Mouse (Mus musculus): ENCODE results near the gene Tet1. TPM values are rescaled to one million over a fixed set of nuclear protein-coding genes. Genes with fewer than 3 reads are reported as not detected.

The Tet1 gene
- polyA plus RNA-seq, 1 experiment from 2014 or later, result 32.0 TPM

DNA sequence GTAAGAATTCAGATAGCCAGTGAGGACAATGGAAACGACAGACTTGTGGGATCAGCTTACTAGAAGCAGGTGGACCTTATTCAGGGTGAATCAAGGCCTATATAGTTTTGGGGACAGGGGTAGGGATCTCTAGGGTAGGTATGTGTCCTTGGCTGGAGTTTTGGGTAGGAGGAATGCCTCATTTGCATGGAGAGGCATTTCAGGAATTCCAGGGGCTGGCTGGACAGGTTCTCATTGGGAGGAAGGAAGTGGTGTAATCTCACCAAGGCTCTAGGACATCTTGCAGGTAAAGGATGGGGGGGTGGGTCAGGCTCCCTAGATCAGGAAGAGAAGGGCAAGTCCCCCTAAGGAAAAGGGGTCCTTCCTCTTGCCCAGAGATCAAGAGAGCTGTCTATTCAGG is 6.0 kb downstream of the Tet1 start:
- Histone ChIP-seq H3K4me1 (no peaks in the 10 kb centered on the region), H3K27me3 (no peaks in the 10 kb centered on the region), H3K4me3 (no peak overlapping the region), H3K27ac (no peak overlapping the region), H3K36me3 (no peaks in the 10 kb centered on the region), H3K9me3 (0 out of 2 replicates have a peak, but pooled peaks cover 2% of the 10 kb centered on the region), H3K4me2 (replicated peaks) (no peak overlapping the region), H3K9ac (no peak overlapping the region)
- 60% methylated on average over 1 of the region's 1 CpGs for WGBS
- no peak for ATAC-seq (ENCODE audit: low FRiP score, low read depth)

GRCm38 (mm10) chr10:62901826-62902225 is 7.0 kb downstream of the Tet1 start:
- WGBS, result 33% methylated on average over 8 of the region's 8 CpGs
- Histone ChIP-seq H3K36me3 (no peaks in the 10 kb centered on the region), H3K9ac (no peak overlapping the region), H3K27ac (no peak overlapping the region), H3K4me1 (no peaks in the 10 kb centered on the region), H3K4me3 (no peak overlapping the region), H3K9me3 (no peaks in the 10 kb centered on the region), H3K4me2 (replicated peaks) (no peak overlapping the region), H3K27me3 (no peaks in the 10 kb centered on the region)
- no peak for ATAC-seq (ENCODE audit: low FRiP score, low read depth)

DNA sequence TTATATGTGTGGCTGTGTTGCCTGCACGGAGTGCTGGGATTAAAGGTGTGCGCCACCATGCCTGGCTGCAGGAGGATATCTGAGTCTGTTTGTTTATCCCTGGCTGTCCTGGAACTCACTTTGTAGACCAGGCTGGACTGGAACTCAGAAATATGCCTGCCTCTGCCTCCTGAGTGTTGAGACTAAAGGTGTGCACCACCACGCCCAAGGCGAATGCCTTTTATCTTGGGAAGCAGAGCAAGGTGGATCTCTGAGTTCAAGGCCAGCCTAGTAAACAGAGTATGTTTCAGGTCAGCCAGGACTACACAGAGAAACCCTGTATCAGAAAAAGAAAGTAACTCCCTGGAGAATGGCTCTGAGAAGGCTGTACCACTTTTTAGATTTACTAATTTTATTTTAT is 8.7 kb downstream of the Tet1 start:
- H3K36me3 ChIP-seq, result no peaks in the 10 kb centered on the region
- H3K4me3 ChIP-seq, result no peak overlapping the region
- no peaks in the 10 kb centered on the region for H3K9me3 ChIP-seq
- no peaks in the 10 kb centered on the region for H3K27me3 ChIP-seq
- WGBS, result 94% methylated on average over 4 of the region's 4 CpGs
- no peak for ATAC-seq (ENCODE audit: low FRiP score, low read depth)
- no peaks in the 10 kb centered on the region for H3K4me1 ChIP-seq
- H3K4me2 ChIP-seq (replicated peaks), result no peak overlapping the region
- H3K27ac ChIP-seq, result no peak overlapping the region
- H3K9ac ChIP-seq, result no peak overlapping the region

DNA sequence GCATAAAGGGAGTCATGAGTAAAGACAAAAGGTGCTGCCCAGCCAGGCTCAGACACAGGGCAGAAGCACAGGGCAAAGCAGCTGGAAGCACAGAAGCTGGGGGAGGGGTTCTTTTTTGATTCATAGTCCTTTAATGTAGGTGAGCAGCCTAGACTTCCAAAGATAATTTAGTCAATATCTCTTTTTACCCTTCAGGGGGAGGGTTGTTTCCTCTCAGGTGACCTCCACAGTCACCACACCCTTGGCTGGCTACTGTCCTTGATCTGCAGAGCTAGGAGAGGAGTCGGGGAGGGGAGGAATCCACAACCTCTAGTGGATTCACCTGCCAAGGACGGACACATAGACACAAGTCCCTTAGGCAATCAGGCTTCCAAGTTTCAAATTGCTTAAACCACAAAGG is 10.7 kb downstream of the Tet1 start:
- 83% methylated on average over 2 of the region's 2 CpGs for WGBS
- no peak for ATAC-seq (ENCODE audit: low FRiP score, low read depth)
- Histone ChIP-seq H3K9me3 (no peaks in the 10 kb centered on the region), H3K36me3 (no peaks in the 10 kb centered on the region), H3K27ac (no peak overlapping the region), H3K4me1 (no peaks in the 10 kb centered on the region), H3K27me3 (no peaks in the 10 kb centered on the region), H3K4me3 (no peak overlapping the region), H3K9ac (no peak overlapping the region), H3K4me2 (replicated peaks) (no peak overlapping the region)

DNA sequence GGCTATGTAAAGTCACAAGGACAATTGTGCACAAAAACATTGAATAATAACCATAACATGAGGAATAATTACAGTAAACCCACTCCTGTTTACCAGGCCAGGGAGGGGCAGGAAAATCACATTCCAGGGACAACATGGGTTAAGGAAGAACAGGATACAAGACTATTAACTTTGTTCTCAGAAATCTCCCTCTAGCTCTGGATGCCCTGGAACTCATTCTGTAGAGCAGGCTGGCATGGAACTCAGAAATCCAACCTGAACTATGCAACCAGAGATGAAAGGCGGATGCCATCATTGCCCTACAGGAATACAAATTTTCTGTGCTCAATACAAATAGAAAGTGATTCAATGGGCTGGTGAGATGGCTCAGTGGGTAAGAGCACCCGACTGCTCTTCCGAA is 11.4 kb downstream of the Tet1 start:
- Histone ChIP-seq H3K9ac (no peak overlapping the region), H3K27ac (no peak overlapping the region), H3K4me3 (no peak overlapping the region), H3K27me3 (no peaks in the 10 kb centered on the region), H3K4me1 (no peaks in the 10 kb centered on the region), H3K36me3 (no peaks in the 10 kb centered on the region), H3K9me3 (no peaks in the 10 kb centered on the region), H3K4me2 (replicated peaks) (no peak overlapping the region)
- 92% methylated on average over 3 of the region's 3 CpGs for WGBS
- ATAC-seq (ENCODE audit: low FRiP score, low read depth), result no peak

DNA sequence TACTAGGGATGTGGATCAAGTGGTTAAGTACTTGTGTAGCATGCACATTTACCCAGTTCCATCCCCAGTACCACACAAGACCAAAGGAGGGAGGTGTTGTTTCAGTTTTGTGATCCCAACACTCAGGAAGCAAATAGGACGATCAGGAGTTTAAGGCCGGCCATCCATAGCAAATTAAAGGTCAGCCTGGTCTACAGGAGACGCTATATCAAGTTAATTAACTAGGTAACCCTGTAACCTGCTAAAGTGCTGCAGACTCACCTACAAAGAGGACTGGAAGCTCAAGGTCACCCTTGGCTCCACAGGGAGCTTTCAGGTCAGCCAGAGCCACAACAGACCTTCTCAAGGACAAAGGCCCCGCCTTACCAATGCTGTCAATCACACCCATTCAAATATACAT is 12.0 kb downstream of the Tet1 start:
- H3K9ac ChIP-seq, result no peak overlapping the region
- H3K4me3 ChIP-seq, result no peak overlapping the region
- H3K9me3 ChIP-seq, result no peaks in the 10 kb centered on the region
- no peak overlapping the region for H3K4me2 ChIP-seq (replicated peaks)
- H3K27ac ChIP-seq, result no peak overlapping the region
- WGBS, result 58% methylated on average over 4 of the region's 4 CpGs
- ATAC-seq (ENCODE audit: low FRiP score, low read depth), result no peak
- no peaks in the 10 kb centered on the region for H3K27me3 ChIP-seq
- H3K36me3 ChIP-seq, result no peaks in the 10 kb centered on the region
- H3K4me1 ChIP-seq, result no peaks in the 10 kb centered on the region

DNA sequence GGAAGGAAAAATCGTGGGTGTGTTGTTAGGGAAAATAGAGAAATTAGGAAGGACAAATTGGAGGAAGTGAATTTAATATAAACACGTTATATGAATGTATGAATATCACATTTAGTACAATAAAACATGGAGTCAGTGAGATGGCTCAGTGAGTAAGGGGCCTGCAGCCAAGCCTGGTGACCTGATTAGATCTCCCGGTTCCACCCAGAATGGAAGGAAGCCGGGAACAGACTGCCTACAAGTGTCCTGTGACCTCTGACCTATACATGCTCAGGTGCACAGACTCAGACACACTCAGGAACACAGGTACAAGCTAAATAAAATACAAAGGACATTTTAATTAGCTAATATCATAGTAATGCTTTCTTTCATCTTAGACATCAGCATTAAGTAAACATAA is 12.8 kb downstream of the Tet1 start:
- no peak for ATAC-seq (ENCODE audit: low FRiP score, low read depth)
- H3K27ac ChIP-seq, result no peak overlapping the region
- H3K4me3 ChIP-seq, result no peak overlapping the region
- H3K4me1 ChIP-seq, result no peaks in the 10 kb centered on the region
- 70% methylated on average over 4 of the region's 4 CpGs for WGBS
- H3K36me3 ChIP-seq, result no peaks in the 10 kb centered on the region
- H3K9ac ChIP-seq, result no peak overlapping the region
- H3K4me2 ChIP-seq (replicated peaks), result no peak overlapping the region
- H3K9me3 ChIP-seq, result no peaks in the 10 kb centered on the region
- no peaks in the 10 kb centered on the region for H3K27me3 ChIP-seq

GRCm38 (mm10) chr10:62895386-62895785 is 13.4 kb downstream of the Tet1 start:
- Histone ChIP-seq H3K36me3 (no peaks in the 10 kb centered on the region), H3K9ac (no peak overlapping the region), H3K27me3 (no peaks in the 10 kb centered on the region), H3K9me3 (no peaks in the 10 kb centered on the region), H3K4me2 (replicated peaks) (no peak overlapping the region), H3K27ac (no peak overlapping the region), H3K4me1 (no peaks in the 10 kb centered on the region), H3K4me3 (no peak overlapping the region)
- 76% methylated on average over 6 of the region's 6 CpGs for WGBS
- no peak for ATAC-seq (ENCODE audit: low FRiP score, low read depth)

DNA sequence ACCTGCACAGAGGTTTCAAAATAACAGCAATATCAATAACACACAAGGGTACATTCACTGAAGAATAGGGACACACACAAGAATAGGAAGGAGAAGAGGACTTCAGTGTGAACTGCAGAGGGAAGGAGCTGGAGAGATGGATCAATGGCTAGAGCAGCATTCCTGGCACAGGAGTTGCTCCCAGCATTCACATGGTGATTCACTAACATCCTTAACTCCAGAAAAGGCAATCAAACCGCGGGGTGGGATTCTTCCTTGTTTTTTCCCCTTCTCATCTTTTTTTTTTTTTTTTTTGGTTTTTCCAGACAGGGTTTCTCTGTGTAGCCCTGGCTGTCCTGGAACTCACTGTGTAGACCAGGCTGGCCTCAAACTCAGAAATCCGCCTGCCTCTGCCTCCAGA is 14.3 kb downstream of the Tet1 start:
- no peak overlapping the region for H3K4me3 ChIP-seq
- no peak for ATAC-seq (ENCODE audit: low FRiP score, low read depth)
- no peak overlapping the region for H3K9ac ChIP-seq
- H3K36me3 ChIP-seq, result no peaks in the 10 kb centered on the region
- H3K27me3 ChIP-seq, result no peaks in the 10 kb centered on the region
- no peak overlapping the region for H3K4me2 ChIP-seq (replicated peaks)
- no peak overlapping the region for H3K27ac ChIP-seq
- no peaks in the 10 kb centered on the region for H3K9me3 ChIP-seq
- no peaks in the 10 kb centered on the region for H3K4me1 ChIP-seq
- 79% methylated on average over 3 of the region's 3 CpGs for WGBS

DNA sequence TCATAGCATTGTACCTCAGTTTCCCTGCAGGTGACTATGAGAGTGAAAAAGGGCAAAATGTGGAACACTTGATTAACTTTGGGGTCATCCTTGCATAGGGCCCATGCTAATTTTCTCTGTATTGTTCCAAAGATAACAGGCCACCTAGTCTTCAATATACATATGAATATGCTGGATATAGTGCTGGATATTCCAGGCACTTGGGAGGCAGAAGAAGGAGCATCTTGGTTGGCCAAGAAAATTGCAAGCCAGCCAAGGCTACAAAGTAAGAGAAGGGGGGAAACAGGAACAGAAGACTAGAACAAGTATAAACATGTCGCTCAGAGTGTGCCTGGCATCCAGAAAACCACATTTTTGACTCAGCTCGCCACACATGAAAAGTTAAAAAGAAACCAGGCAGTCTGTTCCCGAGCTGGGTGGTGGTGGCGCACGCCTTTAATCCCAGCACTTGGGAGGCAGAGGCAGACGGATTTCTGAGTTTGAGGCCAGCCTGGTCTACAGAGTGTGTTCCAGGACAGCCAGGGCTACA is 15.4 kb downstream of the Tet1 start:
- 68% methylated on average over 6 of the region's 6 CpGs for WGBS
- Histone ChIP-seq H3K4me3 (no peak overlapping the region), H3K4me2 (replicated peaks) (no peak overlapping the region), H3K9me3 (no peaks in the 10 kb centered on the region), H3K4me1 (no peaks in the 10 kb centered on the region), H3K9ac (no peak overlapping the region), H3K27ac (no peak overlapping the region), H3K36me3 (no peaks in the 10 kb centered on the region), H3K27me3 (no peaks in the 10 kb centered on the region)
- ATAC-seq (ENCODE audit: low FRiP score, low read depth), result no peak

DNA sequence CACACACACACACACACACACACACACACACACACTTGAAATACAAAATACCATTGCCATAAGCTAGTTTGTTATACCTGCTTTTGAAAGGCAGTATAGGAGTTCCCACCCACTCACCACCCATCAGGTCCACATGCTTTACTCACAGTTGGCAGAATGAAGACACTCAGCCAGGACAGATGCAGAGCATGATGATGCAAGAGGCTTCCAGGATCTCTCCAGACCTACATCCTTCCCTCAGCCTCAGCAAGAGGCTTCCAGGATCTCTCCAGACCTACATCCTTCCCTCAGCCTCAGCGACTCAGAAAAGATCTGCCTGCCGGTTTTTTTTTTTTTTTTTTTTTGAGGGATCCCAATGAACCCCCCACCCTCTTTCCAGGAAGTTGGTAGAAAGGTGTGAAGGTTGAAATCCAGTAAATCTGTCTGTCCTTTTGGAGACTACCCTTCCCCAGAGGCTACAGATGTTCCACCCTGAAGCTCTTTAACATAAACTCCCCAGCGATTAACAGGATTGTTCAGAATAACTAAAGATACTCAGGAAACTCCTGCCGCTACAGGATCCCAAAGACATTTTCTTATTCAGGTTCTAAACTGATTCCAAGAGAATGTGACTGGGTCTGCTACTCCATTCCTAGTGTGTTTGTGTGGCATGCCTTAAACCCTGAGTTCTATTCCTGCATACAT is 16.1 kb downstream of the Tet1 start:
- H3K9ac ChIP-seq, result no peak overlapping the region

GRCm38 (mm10) chr10:62891025-62891424 is 17.8 kb downstream of the Tet1 start:
- Histone ChIP-seq H3K27me3 (no peaks in the 10 kb centered on the region), H3K4me2 (replicated peaks) (no peak overlapping the region), H3K36me3 (no peaks in the 10 kb centered on the region), H3K9ac (no peak overlapping the region), H3K4me3 (no peak overlapping the region), H3K9me3 (no peaks in the 10 kb centered on the region), H3K27ac (no peak overlapping the region), H3K4me1 (peaks cover under 1% of the 10 kb centered on the region; the same call in 1 of the 2 replicates)
- ATAC-seq (ENCODE audit: low FRiP score, low read depth), result no peak
- 77% methylated on average over 3 of the region's 3 CpGs for WGBS

More for the DNA sequence above, 16.1 kb downstream of the Tet1 start:
- H3K9me3 ChIP-seq, result no peaks in the 10 kb centered on the region
- no peaks in the 10 kb centered on the region for H3K36me3 ChIP-seq
- H3K4me3 ChIP-seq, result no peak overlapping the region
- no peak overlapping the region for H3K27ac ChIP-seq
- H3K4me2 ChIP-seq (replicated peaks), result no peak overlapping the region
- ATAC-seq (ENCODE audit: low FRiP score, low read depth), result no peak
- 21% methylated on average over 4 of the region's 4 CpGs for WGBS
- H3K4me1 ChIP-seq, result no peaks in the 10 kb centered on the region
- no peaks in the 10 kb centered on the region for H3K27me3 ChIP-seq

Data from limb, embryonic 13.5 days (tissue).